Mouse (Mus musculus) neutrophil, adult 5-6 weeks (primary cell): Measurements from ENCODE around the gene Gal3st2c. TPM values are rescaled to one million over a fixed set of nuclear protein-coding genes. Genes with fewer than 3 reads are reported as not detected.
A peak's percentile ranks its signal among the peaks of the same experiment; 100 is the strongest.
"Not testable (repeated sequence)": the region's sequence is repeated elsewhere in the genome, so short reads cannot be mapped to it uniquely, and the experiment has no call there.

Experiments
- ATAC-seq: fragments of 151-379, 151-347 bp; 2 replicates; pipeline ENCODE4 v1.8.0; 2017; ENCODE audit warnings: mild to moderate bottlenecking, moderate TSS enrichment; ENCODE audit not compliant: insufficient number of reproducible peaks, poor library complexity, low FRiP score, severe bottlenecking; ENCODE audit errors: extremely low read depth
- total RNA-seq: library from RNA; stranded (forward); fragments of 200-1000 nt; gene quantifications from 2 replicates; pipeline ENCODE4 v1.2.3, GENCODE M21; 2017

Gene Gal3st2c
- total RNA-seq, 1 experiment from 2014 or later: not detected

GRCm38 (mm10) chr1:94034984-94035743 lies 44.9 kb downstream of the Gal3st2c start:
- peak; percentile 77 for ATAC-seq

- ATAC-seq: no peak
Measured at GRCm38 (mm10) chr1:94040391-94040790, 50.1 kb downstream of the Gal3st2c start.

GRCm38 (mm10) chr1:94045559-94045958 lies 55.2 kb downstream of the Gal3st2c start:
- ATAC-seq: no peak

- no peak for ATAC-seq
Measured at GRCm38 (mm10) chr1:94046544-94046943, 56.2 kb downstream of the Gal3st2c start.

- ATAC-seq: no peak
Measured at GRCm38 (mm10) chr1:94051104-94051503, 60.8 kb downstream of the Gal3st2c start.

- ATAC-seq: no peak
Measured at GRCm38 (mm10) chr1:94052373-94052772, 62.1 kb downstream of the Gal3st2c start, which contains the start of gene Pdcd1. Gene Pdcd1 (minus strand): TSS chr1:94052553.

- ATAC-seq: no peak
Measured at GRCm38 (mm10) chr1:94053530-94054216, 63.4 kb downstream of the Gal3st2c start.

GRCm38 (mm10) chr1:94054481-94054880 lies 64.2 kb downstream of the Gal3st2c start:
- no peak for ATAC-seq

- ATAC-seq: no peak
Measured at GRCm38 (mm10) chr1:94055966-94056365, 65.7 kb downstream of the Gal3st2c start.

GRCm38 (mm10) chr1:94057401-94057800 lies 67.1 kb downstream of the Gal3st2c start:
- ATAC-seq: no peak

- ATAC-seq: not testable (repeated sequence)
Measured at GRCm38 (mm10) chr1:94058281-94058680, 68.0 kb downstream of the Gal3st2c start.

Other genes with a start within 250 kb of the Gal3st2c start
- 50.0 and 57.3 TPM in 2 replicates for gene Atg4b, start 239.0 kb upstream of the Gal3st2c start, total RNA-seq
- 10.9 and 12.8 TPM in 2 replicates for gene Thap4, start 235.6 kb upstream of the Gal3st2c start, total RNA-seq
- gene Dtymk, start 188.6 kb upstream of the Gal3st2c start, total RNA-seq: 36.5 and 48.5 TPM in 2 replicates
- 25.2 and 30.5 TPM in 2 replicates for gene Ing5, start 186.5 kb upstream of the Gal3st2c start, total RNA-seq
- 35.4 and 40.1 TPM in 2 replicates for gene D2hgdh, start 165.6 kb upstream of the Gal3st2c start, total RNA-seq
- not detected in 2 replicates for gene Gal3st2, start 129.2 kb upstream of the Gal3st2c start, total RNA-seq
- gene Gal3st2b, start 72.2 kb upstream of the Gal3st2c start, total RNA-seq: not detected in 2 replicates
- gene Neu4, start 29.9 kb downstream of the Gal3st2c start, total RNA-seq: not detected in 2 replicates
- gene Pdcd1, start 62.0 kb downstream of the Gal3st2c start, total RNA-seq: 0.35 TPM in 1 of 2 replicates, not detected in the other